Mouse (Mus musculus) liver, postnatal 0 days (tissue): Measurements from ENCODE around the gene Acadvl. TPM values are rescaled to one million over a fixed set of nuclear protein-coding genes. Genes with fewer than 3 reads are reported as not detected.

Experiments used
- ATAC-seq: fragments of 200-750 bp; cut with Nextera tagmentation; 2 replicates; pipeline ENCODE4 v1.8.0; 2017; ENCODE audit warnings: mild to moderate bottlenecking, moderate library complexity
- DNase-seq: peaks from one replicate; pipeline ENCODE4 v3.0.0-alpha.2; 2016
- H3K27ac ChIP-seq: fragments of 300-500 bp; sonication (generic); 2 replicates; pipeline ENCODE4 v1.5.1; 2014; ENCODE audit warnings: antibody characterized with exemption, moderate library complexity, mild to moderate bottlenecking, low read depth
- H3K27me3 ChIP-seq: fragments of 300-500 bp; sonication (generic); 2 replicates; pipeline ENCODE4 v1.6.1; 2014; ENCODE audit warnings: low read length, control low read depth, mixed read lengths; ENCODE audit not compliant: insufficient read depth
- H3K36me3 ChIP-seq: fragments of 300-500 bp; sonication (generic); replicated peaks from 2 replicates; pipeline ENCODE4 v1.6.1; 2014; ENCODE audit warnings: mild to moderate bottlenecking, control low read depth, low read length, moderate library complexity, mixed read lengths; ENCODE audit not compliant: insufficient read depth
- H3K4me1 ChIP-seq: fragments of 300-500 bp; sonication (generic); 2 replicates; pipeline ENCODE4 v1.6.1; 2014; ENCODE audit warnings: antibody characterized with exemption, mild to moderate bottlenecking, control low read depth; ENCODE audit not compliant: insufficient read depth
- H3K4me2 ChIP-seq: fragments of 300-500 bp; sonication (generic); 2 replicates; pipeline ENCODE4 v1.6.1; 2014; ENCODE audit warnings: low read depth, mild to moderate bottlenecking, low read length, moderate library complexity, mixed read lengths
- H3K4me3 ChIP-seq: fragments of 300-500 bp; sonication (generic); 2 replicates; pipeline ENCODE4 v1.5.1; 2014; ENCODE audit warnings: low read depth, low read length
- H3K9ac ChIP-seq: fragments of 300-500 bp; sonication (generic); replicated peaks from 2 replicates; pipeline ENCODE4 v1.6.1; 2014; ENCODE audit warnings: mild to moderate bottlenecking, moderate library complexity
- H3K9me3 ChIP-seq: fragments of 300-500 bp; sonication (generic); 2 replicates; pipeline ENCODE4 v1.6.1; 2016; ENCODE audit warnings: mild to moderate bottlenecking, control low read depth, low read length, mixed read lengths
- CTCF ChIP-seq: sonication (generic); IDR thresholded peaks from 2 replicates; pipeline ENCODE4 v1.5.1; 2016; ENCODE audit warnings: antibody characterized with exemption, low read depth
- EP300 ChIP-seq: IDR thresholded peaks from 2 replicates; pipeline ENCODE4 v1.6.1; 2016; ENCODE audit warnings: antibody characterized with exemption, low read depth, mild to moderate bottlenecking
- WGBS: fragments of 180-500 bp; shearing (Covaris S2); extraction: QIAGEN DNeasy Blood & Tissue Kit; methylation state at CpG from one replicate; pipeline ENCODE4 v1.1.7; 2014; ENCODE audit not compliant: insufficient replicate concordance; 5-methylcytosine and 5-hydroxymethylcytosine counted together
- polyA plus RNA-seq: library from polyadenylated mRNA; unstranded; fragments of >200 nt; fragmentation: Nextera tagmentation; extraction: Ambion mirVana; gene quantifications from 2 replicates; pipeline ENCODE4 v1.2.1, GENCODE M21; 2015

Acadvl gene
- polyA plus RNA-seq, 1 experiment from 2014 or later, result 367 TPM

GRCm38 (mm10) chr11:69995391-69995960, 19.7 kb downstream of the Acadvl start, which contains the start of gene Phf23:
TSS of gene Phf23 (plus strand) at chr11:69995777.
- TF ChIP-seq EP300, result peak; percentile 66
- peak; percentile 65 for TF ChIP-seq CTCF
- DNase-seq (peak; percentile 97), ATAC-seq (peak; percentile 75)
- H3K4me1 ChIP-seq, result peaks cover 33% of the 10 kb centered on the region
- H3K4me2 ChIP-seq, result peak within 1 kb of the TSS; percentile 86
- WGBS, result under 1% methylated on average over 36 of the region's 36 CpGs
- peak within 1 kb of the TSS; percentile 98 for H3K4me3 ChIP-seq
- H3K27ac ChIP-seq, result peak within 1 kb of the TSS; percentile 98
- H3K36me3 ChIP-seq, result peaks cover 40% of the 10 kb centered on the region
- H3K27me3 ChIP-seq, result no peaks in the 10 kb centered on the region
- no peaks in the 10 kb centered on the region for H3K9me3 ChIP-seq
- H3K9ac ChIP-seq, result peak within 1 kb of the TSS; percentile 99

GRCm38 (mm10) chr11:69994401-69995090, 20.7 kb downstream of the Acadvl start:
- DNase-seq (no peak), ATAC-seq (no peak)
- Histone ChIP-seq H3K4me2 (peak overlapping the region; percentile 86), H3K4me1 (peaks cover 29% of the 10 kb centered on the region), H3K36me3 (peaks cover 40% of the 10 kb centered on the region), H3K4me3 (peak overlapping the region; percentile 98; the same call in 1 of the 2 replicates), H3K9me3 (no peaks in the 10 kb centered on the region), H3K9ac (no peak overlapping the region), H3K27ac (peak overlapping the region; percentile 98; the same call in 1 of the 2 replicates), H3K27me3 (no peaks in the 10 kb centered on the region)
- WGBS, result 80% methylated on average over 11 of the region's 11 CpGs
- TF ChIP-seq EP300 (no peak), CTCF (peak; percentile 32; the same call in 1 of the 2 replicates)

- H3K4me2 ChIP-seq, result peak overlapping the region; percentile 70
- no peak for ATAC-seq
- TF ChIP-seq EP300, result no peak
- TF ChIP-seq CTCF, result no peak
- peaks cover 29% of the 10 kb centered on the region for H3K4me1 ChIP-seq
- no peaks in the 10 kb centered on the region for H3K27me3 ChIP-seq
- WGBS, result 79% methylated on average over 3 of the region's 3 CpGs
- 0 out of 2 replicates have a peak overlapping the region, but pooled peaks have one; percentile 84 for H3K27ac ChIP-seq
- H3K4me3 ChIP-seq, result peak overlapping the region; percentile 79
- no peaks in the 10 kb centered on the region for H3K9me3 ChIP-seq
- H3K36me3 ChIP-seq, result peaks cover 40% of the 10 kb centered on the region
- no peak for DNase-seq
- peak overlapping the region; percentile 86 for H3K9ac ChIP-seq
Observed at GRCm38 (mm10) chr11:69992932-69993331, 22.3 kb downstream of the Acadvl start.

- ATAC-seq (no peak), DNase-seq (no peak)
- 60% methylated on average over 10 of the region's 10 CpGs for WGBS
- H3K27me3 ChIP-seq, result no peaks in the 10 kb centered on the region
- H3K27ac ChIP-seq, result peak overlapping the region; percentile 84
- peaks cover 43% of the 10 kb centered on the region for H3K36me3 ChIP-seq
- peaks cover 24% of the 10 kb centered on the region for H3K4me1 ChIP-seq
- no peaks in the 10 kb centered on the region for H3K9me3 ChIP-seq
- H3K4me3 ChIP-seq, result peak overlapping the region; percentile 79
- peak overlapping the region; percentile 86 for H3K9ac ChIP-seq
- peak overlapping the region; percentile 70 for H3K4me2 ChIP-seq
- no peak for TF ChIP-seq EP300
Observed at GRCm38 (mm10) chr11:69992396-69992795, 22.8 kb downstream of the Acadvl start.

- Histone ChIP-seq H3K36me3 (peaks cover 44% of the 10 kb centered on the region), H3K4me3 (peak overlapping the region; percentile 79), H3K9ac (peak overlapping the region; percentile 86), H3K27ac (peak overlapping the region; percentile 84), H3K27me3 (no peaks in the 10 kb centered on the region), H3K9me3 (no peaks in the 10 kb centered on the region), H3K4me2 (peak overlapping the region; percentile 70), H3K4me1 (peaks cover 22% of the 10 kb centered on the region)
- DNase-seq (no peak), ATAC-seq (peak; percentile 13; the same call in 1 of the 2 replicates)
- whole genome bisulfite sequencing, result 0% methylated on average over 15 of the region's 15 CpGs
- TF ChIP-seq EP300, result no peak
- TF ChIP-seq CTCF, result no peak
Observed at GRCm38 (mm10) chr11:69991711-69992110, 23.5 kb downstream of the Acadvl start.

GRCm38 (mm10) chr11:69990850-69991691, 24.1 kb downstream of the Acadvl start, which contains the start of gene Gabarap:
TSS of gene Gabarap (plus strand) at chr11:69991143.
- peak; percentile 79 for ATAC-seq
- H3K9me3 ChIP-seq, result no peaks in the 10 kb centered on the region
- DNase-seq, result peak; percentile 97
- under 1% methylated on average over 38 of the region's 40 CpGs for WGBS
- no peaks in the 10 kb centered on the region for H3K27me3 ChIP-seq
- H3K4me3 ChIP-seq, result peak within 1 kb of the TSS; percentile 79
- peaks cover 48% of the 10 kb centered on the region for H3K36me3 ChIP-seq
- peak within 1 kb of the TSS; percentile 86 for H3K9ac ChIP-seq
- peak within 1 kb of the TSS; percentile 70 for H3K4me2 ChIP-seq
- peaks cover 22% of the 10 kb centered on the region for H3K4me1 ChIP-seq
- TF ChIP-seq CTCF (peak; percentile 15; the same call in 1 of the 2 replicates), EP300 (peak; percentile 80)
- peak within 1 kb of the TSS; percentile 84 for H3K27ac ChIP-seq
